Mouse (Mus musculus) lung, postnatal 0 days (tissue): ENCODE data around the gene Maco1.

ENCODE experiments used
- CTCF ChIP-seq: IDR thresholded peaks from 2 replicates; pipeline ENCODE4 v1.5.1; 2016; ENCODE audit warnings: antibody characterized with exemption, mild to moderate bottlenecking
- EP300 ChIP-seq: IDR thresholded peaks from 2 replicates; pipeline ENCODE4 v1.6.1; 2016; ENCODE audit warnings: antibody characterized with exemption, mild to moderate bottlenecking, control low read depth

GRCm38 (mm10) chr4:134876171-134876570 is 23.0 kb upstream of the Maco1 start:
- TF ChIP-seq CTCF (no peak), EP300 (no peak)
